Mouse (Mus musculus) frontal cortex, adult 2 months (tissue): ENCODE data around the gene Gcc2. TPM values are rescaled to one million over a fixed set of nuclear protein-coding genes. Genes with fewer than 3 reads are reported as not detected.
A peak's percentile ranks its signal among the peaks of the same experiment; 100 is the strongest.
"Not testable (repeated sequence)": the region's sequence is repeated elsewhere in the genome, so short reads cannot be mapped to it uniquely, and the experiment has no call there.

Experiments
- DNase-seq, 2 experiments: peaks; one replicate each; pipeline ENCODE4 v3.0.0; 2022; ENCODE audit warnings: low spot score in 1 of 2; ENCODE audit errors: extremely low spot score in 1 of 2
- polyA plus RNA-seq: library from polyadenylated mRNA; depleted of rRNA; stranded (reverse); fragments of >200 nt; gene quantifications from 2 replicates; pipeline ENCODE4 v1.2.3, GENCODE M21; 2012

Gcc2 gene
- polyA plus RNA-seq, 1 experiment: 61.4 TPM

DNA sequence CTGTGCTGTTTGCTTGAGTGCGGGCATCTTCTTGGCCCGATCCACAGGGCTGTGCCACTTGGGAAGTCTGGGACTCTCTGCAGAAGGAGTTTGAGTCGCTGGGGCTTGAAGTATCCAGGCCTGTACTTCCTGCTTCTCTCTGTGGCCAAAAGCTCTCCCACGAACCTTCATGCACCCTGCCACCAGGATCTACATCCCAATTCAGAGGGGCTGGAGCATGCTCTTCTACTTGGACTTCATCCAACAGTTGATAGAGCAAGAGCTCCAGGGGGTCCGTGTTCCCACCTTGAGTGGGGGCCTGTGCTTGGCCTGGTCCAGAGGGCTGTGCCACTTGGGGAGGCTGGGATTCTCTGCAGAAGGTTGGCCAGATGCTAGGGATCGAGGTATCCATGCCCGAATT lies 24.2 kb upstream of the Gcc2 start:
- DNase-seq: not testable (repeated sequence)

DNA sequence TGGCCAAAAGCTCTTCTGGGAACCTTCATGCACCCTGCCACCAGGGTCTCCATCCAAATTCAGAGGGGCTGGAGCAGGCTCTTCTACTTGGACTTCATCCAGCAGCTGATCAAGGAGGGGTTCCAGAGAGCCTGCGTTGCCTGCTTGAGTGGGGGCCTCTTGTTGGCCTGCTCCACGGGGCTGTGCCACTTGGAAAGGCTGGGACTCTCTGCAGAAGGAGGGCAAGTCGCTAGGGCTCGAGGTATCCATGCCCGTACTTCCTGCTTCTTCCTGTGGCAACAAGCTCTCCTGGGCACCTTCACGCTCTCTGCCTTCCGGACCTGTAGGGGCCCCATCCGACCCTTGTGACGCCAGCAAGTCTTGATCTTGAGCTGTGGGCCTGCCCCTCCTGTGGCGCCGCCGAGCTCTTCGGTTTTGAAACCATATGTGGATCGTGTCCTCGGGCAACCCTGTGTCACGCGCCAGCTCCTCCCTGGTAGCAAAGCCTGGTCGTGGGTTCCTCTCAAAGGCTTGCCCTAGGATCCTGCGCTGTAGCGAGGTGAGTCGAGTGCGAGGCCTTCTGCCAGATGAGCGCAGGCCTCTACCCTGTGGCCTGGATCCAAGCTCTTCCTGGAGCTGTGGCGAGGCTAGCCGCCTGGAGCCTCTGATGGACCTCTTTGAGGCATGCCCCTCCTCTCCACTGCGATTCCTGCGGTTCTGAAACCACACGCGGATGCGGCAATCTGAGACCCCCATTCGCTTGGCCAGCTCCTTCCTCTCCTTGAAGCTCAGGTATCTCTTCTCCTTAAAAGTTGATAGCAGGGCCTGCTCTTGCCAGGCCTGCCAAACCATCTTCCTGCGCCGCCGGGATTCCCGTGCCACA lies 23.3 kb upstream of the Gcc2 start:
- peak in 1 of 2 experiments; percentile 84 for DNase-seq

GRCm38 (mm10) chr10:58232641-58232969 lies 22.7 kb upstream of the Gcc2 start, which contains the start of gene Duxf3:
Duxf3 (minus strand) TSS chr10:58232675.
- not testable (repeated sequence) for DNase-seq

- not testable (repeated sequence) for DNase-seq
These were observed 22.1 kb upstream of the Gcc2 start for GRCm38 (mm10) chr10:58233054-58233739.

DNA sequence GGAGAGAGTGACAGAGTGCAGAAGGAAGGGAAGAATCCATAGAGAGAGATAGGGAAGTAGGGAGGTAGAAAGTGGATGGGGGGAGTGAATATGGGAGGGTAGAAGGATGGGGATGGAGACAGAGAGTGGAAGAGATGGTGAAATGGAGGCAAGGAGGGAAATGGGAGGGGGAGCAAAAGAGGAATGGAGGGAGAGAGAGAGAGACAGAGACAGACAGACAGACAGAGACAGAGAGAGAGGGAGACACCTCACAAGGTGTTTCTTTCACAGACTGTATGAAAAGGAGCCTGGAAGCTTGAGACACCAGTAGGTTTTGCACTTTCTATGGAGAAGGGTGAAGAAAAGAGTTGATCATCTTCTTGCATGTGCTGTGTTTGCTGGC lies 21.6 kb upstream of the Gcc2 start:
- DNase-seq: not testable (repeated sequence)

GRCm38 (mm10) chr10:58234985-58235384 lies 20.3 kb upstream of the Gcc2 start:
- not testable (repeated sequence) for DNase-seq

GRCm38 (mm10) chr10:58236613-58237012 lies 18.7 kb upstream of the Gcc2 start, which contains the start of gene Gm4981:
Gm4981 (minus strand) TSS chr10:58236701.
- DNase-seq: no peak

DNA sequence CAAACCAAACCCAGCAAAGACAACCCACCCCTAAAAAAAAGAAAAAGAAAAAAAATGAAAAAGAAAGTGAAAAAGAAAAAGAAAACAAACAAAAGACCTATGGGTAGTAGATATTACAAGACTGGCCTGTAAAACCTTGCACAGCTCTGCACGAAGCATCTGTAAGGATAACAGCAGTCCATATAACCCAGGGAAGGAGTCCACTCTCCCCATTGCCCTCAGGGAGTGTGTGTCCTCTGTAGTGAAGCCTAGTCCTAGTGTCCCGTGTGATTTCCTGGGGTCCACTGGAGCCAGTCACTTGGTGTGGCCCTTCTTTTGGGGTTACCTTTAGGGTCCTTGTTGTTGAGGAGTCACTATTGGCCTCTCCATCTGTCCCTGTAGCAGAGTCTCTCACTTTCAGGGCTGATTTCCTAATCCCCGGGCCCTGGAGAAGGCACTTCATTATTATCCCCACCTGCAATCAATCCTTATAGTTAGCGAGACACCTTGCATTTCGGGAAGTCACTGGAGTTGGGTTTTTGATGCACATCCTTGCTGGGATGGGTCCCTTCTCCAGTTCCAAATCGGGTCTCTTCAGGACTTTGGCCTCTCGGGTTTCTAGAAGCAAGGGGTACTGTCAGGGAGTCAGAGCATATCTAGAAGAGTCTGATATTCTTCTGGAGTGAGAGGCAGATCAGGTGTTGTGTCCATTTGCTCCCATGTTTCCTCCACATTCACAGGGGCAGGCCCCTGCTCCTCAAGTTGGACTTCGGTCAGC lies 16.1 kb upstream of the Gcc2 start:
- DNase-seq: peak in 1 of 2 experiments; percentile 23

DNA sequence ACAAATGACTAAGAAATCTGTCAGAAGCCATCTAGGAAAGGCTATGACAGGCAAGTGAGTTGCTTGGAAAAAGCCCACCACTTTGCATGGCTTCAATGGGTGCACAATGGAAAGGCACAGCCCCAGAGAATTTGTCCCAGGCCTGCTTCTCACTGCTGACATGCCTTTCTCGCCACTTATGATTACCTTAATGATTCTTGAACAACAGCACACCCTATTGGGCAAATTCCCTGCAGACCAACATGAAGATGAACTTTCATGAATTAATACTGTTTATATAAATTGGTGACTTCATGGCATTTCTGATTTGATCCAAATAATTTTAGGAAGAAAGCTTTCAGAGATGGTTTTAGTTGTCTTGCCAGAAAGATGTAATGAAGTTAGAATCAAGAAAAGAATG lies 5.8 kb upstream of the Gcc2 start:
- no peak for DNase-seq

DNA sequence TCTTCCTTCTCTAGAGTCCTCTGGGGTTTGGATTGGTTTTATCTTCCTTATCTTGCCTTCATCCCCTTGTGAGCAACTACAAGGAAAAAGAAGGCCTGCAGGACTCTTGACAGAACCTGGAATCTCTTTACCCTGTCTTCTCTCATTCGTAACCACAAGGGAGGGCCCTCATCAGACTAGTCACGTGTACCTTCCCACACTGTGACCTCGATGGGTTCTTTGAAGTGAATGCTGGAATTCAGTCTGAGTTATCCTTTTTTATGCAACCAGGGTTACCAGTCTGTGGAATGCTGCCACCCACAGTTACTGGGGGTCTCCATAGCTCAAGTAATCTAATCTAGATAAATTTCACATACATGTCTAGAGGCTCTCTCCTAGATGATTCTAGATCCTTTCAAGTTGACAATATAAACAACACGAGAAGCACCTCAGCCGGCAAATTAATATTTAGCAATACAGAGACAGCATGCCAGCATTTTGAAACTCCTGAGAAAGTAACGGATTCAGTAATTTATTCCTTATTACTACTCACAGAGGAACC lies 592 bp upstream of the Gcc2 start:
- DNase-seq: peak in 1 of 2 experiments; percentile 16

DNA sequence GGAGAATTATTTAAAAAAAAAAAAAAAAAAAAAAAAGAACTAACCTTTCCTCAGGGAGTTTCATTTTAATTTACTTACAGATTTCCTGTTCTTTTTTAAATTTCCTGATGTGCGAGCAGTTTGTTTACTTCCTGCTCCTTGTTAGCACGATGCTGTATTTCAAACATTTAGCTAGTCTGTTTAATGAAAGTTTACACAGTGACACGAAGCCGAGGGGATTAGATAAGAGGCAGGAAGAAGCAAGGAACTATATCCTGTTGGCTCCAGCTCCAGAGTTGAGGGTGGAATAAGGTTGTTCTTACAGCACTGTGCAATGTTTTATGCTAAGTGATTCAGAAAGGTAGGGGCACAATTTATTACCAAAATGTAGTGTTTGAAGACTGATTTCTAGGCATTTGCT lies 657 bp downstream of the Gcc2 start:
- DNase-seq: no peak

DNA sequence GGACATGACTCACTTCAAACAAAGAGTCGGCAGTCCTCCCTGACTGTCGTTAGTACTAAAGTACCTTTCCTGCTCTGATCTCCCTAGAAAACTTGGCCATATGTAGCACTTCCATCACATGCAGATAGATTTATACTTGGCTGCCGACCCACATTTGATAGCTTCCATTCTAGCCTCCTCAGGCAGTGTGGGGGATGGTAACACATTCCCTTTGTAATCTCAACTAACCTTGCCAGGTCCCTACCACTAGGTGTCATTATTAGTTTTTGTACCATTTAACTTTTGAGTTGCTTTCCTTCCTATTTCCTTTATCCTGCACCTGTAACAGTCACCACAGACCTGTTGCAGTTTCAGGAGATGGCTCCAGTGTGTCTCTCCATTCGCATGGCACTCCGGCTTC lies 3.2 kb downstream of the Gcc2 start:
- DNase-seq: no peak

- DNase-seq: no peak
These were observed 26.9 kb downstream of the Gcc2 start for GRCm38 (mm10) chr10:58282238-58282637.

DNA sequence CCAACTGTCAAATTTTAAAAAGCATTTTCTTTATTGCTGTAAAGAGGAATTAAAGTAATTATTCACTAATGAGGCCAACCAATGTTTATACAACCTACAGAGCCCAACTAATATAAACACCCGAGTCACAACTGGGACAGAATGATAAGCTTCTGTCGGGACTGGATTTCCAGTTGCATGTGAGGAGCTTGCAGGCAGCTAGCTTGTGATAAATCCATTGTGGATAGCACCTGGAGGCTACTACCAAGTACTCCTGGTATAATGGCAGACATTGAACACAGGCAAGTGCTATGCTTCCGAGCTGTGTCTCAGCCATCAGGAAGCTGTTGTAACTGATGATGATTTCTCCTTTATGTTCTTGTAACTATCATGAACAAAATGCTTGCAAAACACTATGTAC lies 35.4 kb downstream of the Gcc2 start:
- no peak for DNase-seq

DNA sequence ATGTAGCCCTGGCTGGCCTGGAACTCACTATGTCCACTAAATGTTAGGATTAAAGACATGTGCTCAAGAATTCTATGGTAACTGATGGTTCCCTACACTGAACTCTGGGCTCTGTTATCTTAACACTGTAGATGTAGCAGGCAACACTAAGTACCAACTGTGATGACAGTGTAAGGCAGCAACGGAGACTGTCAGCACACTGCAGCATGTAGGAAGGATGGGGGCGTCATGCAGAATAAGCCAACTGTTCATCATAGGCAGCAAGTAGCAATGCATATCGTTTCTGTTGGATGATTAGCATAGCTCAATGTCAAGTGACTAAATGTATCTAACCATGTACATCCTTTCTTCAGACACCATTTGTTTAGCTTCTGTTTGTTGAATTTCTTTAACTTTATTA lies 38.9 kb downstream of the Gcc2 start:
- peak; percentile 50 to 59 for DNase-seq

DNA sequence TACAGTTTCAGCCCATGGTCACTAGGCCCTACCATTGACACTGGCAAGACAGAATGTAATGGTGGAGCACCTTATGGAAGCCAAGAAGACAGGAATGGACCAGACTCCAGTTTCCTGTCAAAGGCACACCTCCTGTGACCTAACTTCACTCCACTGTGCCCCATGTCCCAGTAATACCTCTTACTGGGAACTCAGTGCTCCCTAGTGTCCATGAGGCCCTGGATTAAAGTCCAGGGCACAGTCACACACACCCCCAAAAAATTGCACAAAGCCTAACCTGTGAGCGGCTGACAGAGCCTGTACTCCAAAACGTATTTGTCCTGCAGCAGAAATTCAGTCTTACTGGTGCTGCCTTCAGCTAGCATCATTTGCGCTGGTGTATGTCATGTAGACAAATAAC lies 40.3 kb downstream of the Gcc2 start:
- DNase-seq: no peak

DNA sequence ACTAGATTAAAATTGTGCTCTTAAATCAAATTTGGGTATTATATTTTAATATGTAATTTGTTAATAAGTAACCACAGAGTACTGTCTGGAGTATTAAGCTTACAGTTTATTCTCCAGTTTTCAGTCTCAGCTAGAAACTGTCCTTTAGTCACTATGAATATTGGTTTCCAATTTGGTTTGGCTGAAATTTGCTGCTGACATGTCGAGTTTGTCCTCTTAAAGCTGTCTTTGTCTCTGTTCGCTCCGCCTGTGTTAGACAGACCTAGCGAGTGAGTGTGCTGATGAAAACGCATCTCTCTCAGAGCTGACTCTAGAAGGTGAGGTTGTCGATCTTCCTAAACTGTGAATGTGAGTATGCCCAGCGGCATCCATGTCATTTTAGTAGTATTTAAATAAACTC lies 49.7 kb downstream of the Gcc2 start:
- no peak for DNase-seq

DNA sequence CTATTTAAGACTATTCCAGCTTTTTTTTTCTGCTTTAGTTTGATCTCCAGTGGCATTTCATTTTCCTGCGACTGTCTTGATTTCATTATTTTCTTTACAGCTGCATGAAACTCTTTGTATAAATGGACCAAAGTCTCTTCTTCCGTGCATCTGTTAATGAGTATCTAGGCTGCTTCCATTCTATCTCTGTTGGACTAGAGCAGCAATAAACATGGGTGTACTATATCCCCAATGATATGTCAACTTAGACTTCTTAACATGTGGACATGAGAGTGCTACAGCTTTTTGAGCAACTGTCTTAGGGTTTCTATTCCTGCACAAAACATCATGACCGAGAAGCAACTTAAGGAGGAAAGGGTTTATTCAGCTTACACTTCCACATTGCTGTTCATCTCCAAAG lies 51.6 kb downstream of the Gcc2 start:
- no peak for DNase-seq

DNA sequence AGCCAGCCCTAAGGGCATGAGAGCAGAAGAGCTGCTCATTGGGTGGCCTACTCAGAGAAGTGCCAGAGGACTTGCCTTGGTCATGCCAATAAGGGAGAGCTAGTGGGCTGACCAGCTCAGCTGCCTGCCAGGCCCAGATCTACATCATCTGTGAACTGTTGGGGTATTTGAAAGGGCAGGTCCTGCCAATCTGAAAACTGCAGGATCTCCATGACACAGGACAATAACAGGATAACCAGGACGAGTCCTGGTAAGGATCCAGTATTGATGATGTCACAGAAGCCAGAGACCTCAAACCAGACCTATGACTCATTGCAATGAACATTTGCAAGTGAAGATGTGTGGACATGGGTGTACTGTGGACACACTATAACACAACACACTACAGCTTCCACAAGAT lies 55.5 kb downstream of the Gcc2 start:
- DNase-seq: no peak

DNA sequence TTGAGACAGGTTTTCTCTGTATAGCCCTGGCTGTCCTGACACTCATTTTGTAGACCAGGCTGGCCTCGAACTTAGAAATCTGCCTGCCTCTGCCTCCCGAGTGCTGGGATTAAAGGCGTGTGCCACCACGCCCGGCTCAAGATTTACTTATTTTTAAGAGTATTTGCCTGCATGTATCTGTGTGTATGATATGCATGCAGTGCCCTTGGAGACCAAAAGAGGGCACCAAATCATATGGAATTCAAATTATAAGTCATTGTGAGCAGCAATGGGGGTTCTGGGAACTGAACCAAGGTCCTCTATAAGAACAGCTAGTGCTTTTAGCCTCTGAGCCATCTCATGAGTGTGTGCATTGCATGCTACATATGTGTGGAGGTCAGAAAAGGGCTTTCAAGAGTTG lies 57.6 kb downstream of the Gcc2 start:
- DNase-seq: no peak

GRCm38 (mm10) chr10:58320881-58321280 lies 65.6 kb downstream of the Gcc2 start:
- DNase-seq: no peak
